Mouse (Mus musculus) brain, embryonic 14.5 days (tissue): ENCODE measurements around the gene Tnrc6b.

Experiments
- CTCF ChIP-seq: fragments of 200-500 bp; IDR thresholded peaks from 2 replicates; pipeline ENCODE4 v1.5.1; 2012; ENCODE audit warnings: inconsistent platforms, mild to moderate bottlenecking, moderate library complexity, borderline replicate concordance; ENCODE audit not compliant: insufficient read depth, insufficient read length; ENCODE audit errors: extremely low read depth
- POLR2A ChIP-seq: fragments of 200-500 bp; IDR thresholded peaks from 2 replicates; pipeline ENCODE4 v1.6.1; 2012; ENCODE audit warnings: mild to moderate bottlenecking, inconsistent platforms, borderline replicate concordance; ENCODE audit not compliant: poor library complexity, insufficient read depth, insufficient read length, severe bottlenecking; ENCODE audit errors: extremely low read depth

- no peak for TF ChIP-seq CTCF
- no peak for TF ChIP-seq POLR2A
Observed at GRCm38 (mm10) chr15:80774666-80775065, 63.6 kb downstream of the Tnrc6b start.
